Mouse (Mus musculus): ENCODE data around the gene Olfr1367. TPM values are rescaled to one million over a fixed set of nuclear protein-coding genes. Genes with fewer than 3 reads are reported as not detected.
A peak's percentile ranks its signal among the peaks of the same experiment; 100 is the strongest.

Gene Olfr1367
- not detected in 2 replicates for polyA plus RNA-seq (2014; fragmentation: Nextera tagmentation; extraction: Ambion mirVana)

- Histone ChIP-seq H3K27ac (ENCODE audit: low read depth, low read length) (no peak within 1 kb of the TSS), H3K36me3 (ENCODE audit: control insufficient read depth, insufficient read depth, low read length) (no peaks in the 10 kb centered on the region), H3K9me3 (ENCODE audit: control insufficient read depth, low read length) (no peaks in the 10 kb centered on the region), H3K9ac (ENCODE audit: low read depth, low read length) (no peak within 1 kb of the TSS), H3K27me3 (ENCODE audit: control insufficient read depth, insufficient read depth, low read length) (no peaks in the 10 kb centered on the region), H3K4me3 (ENCODE audit: low read length) (no peak within 1 kb of the TSS), H3K4me2 (replicated peaks; ENCODE audit: low read depth, low read length) (no peak within 1 kb of the TSS), H3K4me1 (ENCODE audit: control insufficient read depth, insufficient read depth, low read length) (no peaks in the 10 kb centered on the region)
- WGBS: 93% methylated on average over 1 of the region's 1 CpGs
- ATAC-seq (ENCODE audit: low FRiP score, low TSS enrichment): no peak
Observed at GRCm38 (mm10) chr13:21346610-21347009, at the start of gene Olfr1367. Gene Olfr1367, plus strand, starts transcription at chr13:21346910.

GRCm38 (mm10) chr13:21298557-21298956, 48.2 kb upstream of the Olfr1367 start:
- no peaks in the 10 kb centered on the region for H3K9me3 ChIP-seq (ENCODE audit: control insufficient read depth, low read length)
- no peak overlapping the region for H3K4me2 ChIP-seq (replicated peaks; ENCODE audit: low read depth, low read length)
- WGBS: 21% methylated on average over 3 of the region's 3 CpGs
- H3K27ac ChIP-seq (ENCODE audit: low read depth, low read length): no peak overlapping the region
- no peak overlapping the region for H3K9ac ChIP-seq (ENCODE audit: low read depth, low read length)
- ATAC-seq (ENCODE audit: low FRiP score, low TSS enrichment): no peak
- H3K36me3 ChIP-seq (ENCODE audit: control insufficient read depth, insufficient read depth, low read length): no peaks in the 10 kb centered on the region
- no peaks in the 10 kb centered on the region for H3K27me3 ChIP-seq (ENCODE audit: control insufficient read depth, insufficient read depth, low read length)
- no peak overlapping the region for H3K4me3 ChIP-seq (ENCODE audit: low read length)
- H3K4me1 ChIP-seq (ENCODE audit: control insufficient read depth, insufficient read depth, low read length): no peaks in the 10 kb centered on the region

- Histone ChIP-seq H3K4me2 (replicated peaks; ENCODE audit: low read depth, low read length) (no peak overlapping the region), H3K4me1 (ENCODE audit: control insufficient read depth, insufficient read depth, low read length) (no peaks in the 10 kb centered on the region), H3K27ac (ENCODE audit: low read depth, low read length) (no peak overlapping the region), H3K9me3 (ENCODE audit: control insufficient read depth, low read length) (no peaks in the 10 kb centered on the region), H3K27me3 (ENCODE audit: control insufficient read depth, insufficient read depth, low read length) (no peaks in the 10 kb centered on the region), H3K4me3 (ENCODE audit: low read length) (no peak overlapping the region), H3K36me3 (ENCODE audit: control insufficient read depth, insufficient read depth, low read length) (no peaks in the 10 kb centered on the region), H3K9ac (ENCODE audit: low read depth, low read length) (no peak overlapping the region)
- 10% methylated on average over 3 of the region's 3 CpGs for WGBS
- ATAC-seq (ENCODE audit: low FRiP score, low TSS enrichment): peak; percentile 83
Observed at GRCm38 (mm10) chr13:21304483-21305066, 42.1 kb upstream of the Olfr1367 start.

GRCm38 (mm10) chr13:21309788-21310187, 36.9 kb upstream of the Olfr1367 start:
- Histone ChIP-seq H3K27ac (ENCODE audit: low read depth, low read length) (no peak overlapping the region), H3K4me1 (ENCODE audit: control insufficient read depth, insufficient read depth, low read length) (peaks cover 3% of the 10 kb centered on the region; the same call in 1 of the 2 replicates), H3K9me3 (ENCODE audit: control insufficient read depth, low read length) (no peaks in the 10 kb centered on the region), H3K27me3 (ENCODE audit: control insufficient read depth, insufficient read depth, low read length) (no peaks in the 10 kb centered on the region), H3K4me3 (ENCODE audit: low read length) (no peak overlapping the region), H3K36me3 (ENCODE audit: control insufficient read depth, insufficient read depth, low read length) (no peaks in the 10 kb centered on the region), H3K4me2 (replicated peaks; ENCODE audit: low read depth, low read length) (no peak overlapping the region), H3K9ac (ENCODE audit: low read depth, low read length) (no peak overlapping the region)
- ATAC-seq (ENCODE audit: low FRiP score, low TSS enrichment): no peak
- WGBS: 56% methylated on average over 2 of the region's 2 CpGs

- no peak within 1 kb of the TSS for H3K4me3 ChIP-seq (ENCODE audit: low read length)
- peaks cover 3% of the 10 kb centered on the region; the same call in 1 of the 2 replicates for H3K4me1 ChIP-seq (ENCODE audit: control insufficient read depth, insufficient read depth, low read length)
- H3K36me3 ChIP-seq (ENCODE audit: control insufficient read depth, insufficient read depth, low read length): no peaks in the 10 kb centered on the region
- H3K27me3 ChIP-seq (ENCODE audit: control insufficient read depth, insufficient read depth, low read length): no peaks in the 10 kb centered on the region
- ATAC-seq (ENCODE audit: low FRiP score, low TSS enrichment): peak; percentile 70; the same call in 1 of the 2 replicates
- H3K9me3 ChIP-seq (ENCODE audit: control insufficient read depth, low read length): no peaks in the 10 kb centered on the region
- no peak within 1 kb of the TSS for H3K4me2 ChIP-seq (replicated peaks; ENCODE audit: low read depth, low read length)
- H3K9ac ChIP-seq (ENCODE audit: low read depth, low read length): no peak within 1 kb of the TSS
- H3K27ac ChIP-seq (ENCODE audit: low read depth, low read length): no peak within 1 kb of the TSS
- 8% methylated on average over 3 of the region's 3 CpGs for WGBS
Observed at GRCm38 (mm10) chr13:21311926-21312325, 34.8 kb upstream of the Olfr1367 start, which contains the start of gene Gpx6. Gene Gpx6, plus strand, starts transcription at chr13:21312125.

- no peaks in the 10 kb centered on the region for H3K9me3 ChIP-seq (ENCODE audit: control insufficient read depth, low read length)
- no peak overlapping the region for H3K4me2 ChIP-seq (replicated peaks; ENCODE audit: low read depth, low read length)
- WGBS: 28% methylated on average over 4 of the region's 5 CpGs
- no peak overlapping the region for H3K27ac ChIP-seq (ENCODE audit: low read depth, low read length)
- no peak overlapping the region for H3K4me3 ChIP-seq (ENCODE audit: low read length)
- peaks cover 3% of the 10 kb centered on the region; the same call in 1 of the 2 replicates for H3K4me1 ChIP-seq (ENCODE audit: control insufficient read depth, insufficient read depth, low read length)
- no peak overlapping the region for H3K9ac ChIP-seq (ENCODE audit: low read depth, low read length)
- no peaks in the 10 kb centered on the region for H3K27me3 ChIP-seq (ENCODE audit: control insufficient read depth, insufficient read depth, low read length)
- peak; percentile 63; the same call in 1 of the 2 replicates for ATAC-seq (ENCODE audit: low FRiP score, low TSS enrichment)
- H3K36me3 ChIP-seq (ENCODE audit: control insufficient read depth, insufficient read depth, low read length): no peaks in the 10 kb centered on the region
Observed at GRCm38 (mm10) chr13:21312854-21313253, 33.9 kb upstream of the Olfr1367 start.

- peaks cover 3% of the 10 kb centered on the region; the same call in 1 of the 2 replicates for H3K4me1 ChIP-seq (ENCODE audit: control insufficient read depth, insufficient read depth, low read length)
- H3K4me3 ChIP-seq (ENCODE audit: low read length): no peak overlapping the region
- no peaks in the 10 kb centered on the region for H3K27me3 ChIP-seq (ENCODE audit: control insufficient read depth, insufficient read depth, low read length)
- WGBS: 89% methylated on average over 4 of the region's 4 CpGs
- H3K9me3 ChIP-seq (ENCODE audit: control insufficient read depth, low read length): no peaks in the 10 kb centered on the region
- no peak for ATAC-seq (ENCODE audit: low FRiP score, low TSS enrichment)
- no peak overlapping the region for H3K9ac ChIP-seq (ENCODE audit: low read depth, low read length)
- H3K36me3 ChIP-seq (ENCODE audit: control insufficient read depth, insufficient read depth, low read length): no peaks in the 10 kb centered on the region
- no peak overlapping the region for H3K27ac ChIP-seq (ENCODE audit: low read depth, low read length)
- H3K4me2 ChIP-seq (replicated peaks; ENCODE audit: low read depth, low read length): no peak overlapping the region
Observed at GRCm38 (mm10) chr13:21313903-21314302, 32.8 kb upstream of the Olfr1367 start.

GRCm38 (mm10) chr13:21320262-21320661, 26.4 kb upstream of the Olfr1367 start:
- H3K4me3 ChIP-seq (ENCODE audit: low read length): no peak overlapping the region
- no peaks in the 10 kb centered on the region for H3K36me3 ChIP-seq (ENCODE audit: control insufficient read depth, insufficient read depth, low read length)
- H3K9me3 ChIP-seq (ENCODE audit: control insufficient read depth, low read length): no peaks in the 10 kb centered on the region
- no peak overlapping the region for H3K9ac ChIP-seq (ENCODE audit: low read depth, low read length)
- no peak overlapping the region for H3K4me2 ChIP-seq (replicated peaks; ENCODE audit: low read depth, low read length)
- WGBS: 34% methylated on average over 3 of the region's 3 CpGs
- peak; percentile 47; the same call in 1 of the 2 replicates for ATAC-seq (ENCODE audit: low FRiP score, low TSS enrichment)
- H3K27me3 ChIP-seq (ENCODE audit: control insufficient read depth, insufficient read depth, low read length): no peaks in the 10 kb centered on the region
- H3K27ac ChIP-seq (ENCODE audit: low read depth, low read length): no peak overlapping the region
- H3K4me1 ChIP-seq (ENCODE audit: control insufficient read depth, insufficient read depth, low read length): no peaks in the 10 kb centered on the region

GRCm38 (mm10) chr13:21321890-21322494, 24.7 kb upstream of the Olfr1367 start:
- Histone ChIP-seq H3K4me1 (ENCODE audit: control insufficient read depth, insufficient read depth, low read length) (no peaks in the 10 kb centered on the region), H3K4me3 (ENCODE audit: low read length) (peak overlapping the region; percentile 35), H3K9me3 (ENCODE audit: control insufficient read depth, low read length) (no peaks in the 10 kb centered on the region), H3K9ac (ENCODE audit: low read depth, low read length) (no peak overlapping the region), H3K27ac (ENCODE audit: low read depth, low read length) (no peak overlapping the region), H3K4me2 (replicated peaks; ENCODE audit: low read depth, low read length) (peak overlapping the region; percentile 48), H3K36me3 (ENCODE audit: control insufficient read depth, insufficient read depth, low read length) (no peaks in the 10 kb centered on the region), H3K27me3 (ENCODE audit: control insufficient read depth, insufficient read depth, low read length) (no peaks in the 10 kb centered on the region)
- 5% methylated on average over 18 of the region's 18 CpGs for WGBS
- no peak for ATAC-seq (ENCODE audit: low FRiP score, low TSS enrichment)
